Mouse (Mus musculus): ENCODE measurements around the gene Unc13b.
A peak's percentile ranks its signal among the peaks of the same experiment; 100 is the strongest.

Unc13b gene

GRCm38 (mm10) chr4:43231821-43232220 lies 173.1 kb downstream of the Unc13b start:
- no peak for DNase-seq (ENCODE audit: low spot score)

DNA sequence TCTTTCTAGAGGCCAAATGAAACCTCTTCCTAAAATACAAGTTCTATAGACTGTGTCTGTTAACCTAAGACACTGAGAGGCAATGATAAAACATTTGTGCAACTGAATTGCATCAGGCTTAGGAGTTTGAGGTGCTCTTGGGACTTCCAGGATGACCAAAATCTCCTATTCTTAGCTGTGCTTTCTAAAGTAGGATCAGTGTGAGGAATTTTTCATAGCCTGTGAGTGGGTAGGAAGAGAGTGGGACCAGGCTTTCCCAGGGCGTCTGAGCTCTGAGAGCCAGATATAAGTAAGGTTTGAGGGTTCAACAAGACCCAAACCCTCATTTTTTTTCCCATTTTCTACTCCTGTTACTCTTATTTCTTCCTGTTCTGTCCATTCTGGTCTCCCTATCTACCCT lies 174.2 kb downstream of the Unc13b start:
- no peak for DNase-seq (ENCODE audit: low spot score)

- no peak for DNase-seq (ENCODE audit: low spot score)
These were observed 174.7 kb downstream of the Unc13b start for GRCm38 (mm10) chr4:43233489-43233888.

- DNase-seq (ENCODE audit: low spot score), result no peak
These were observed 178.1 kb downstream of the Unc13b start for GRCm38 (mm10) chr4:43236898-43237297.

GRCm38 (mm10) chr4:43240716-43241115 lies 182.0 kb downstream of the Unc13b start:
- no peak for DNase-seq (ENCODE audit: low spot score)

DNA sequence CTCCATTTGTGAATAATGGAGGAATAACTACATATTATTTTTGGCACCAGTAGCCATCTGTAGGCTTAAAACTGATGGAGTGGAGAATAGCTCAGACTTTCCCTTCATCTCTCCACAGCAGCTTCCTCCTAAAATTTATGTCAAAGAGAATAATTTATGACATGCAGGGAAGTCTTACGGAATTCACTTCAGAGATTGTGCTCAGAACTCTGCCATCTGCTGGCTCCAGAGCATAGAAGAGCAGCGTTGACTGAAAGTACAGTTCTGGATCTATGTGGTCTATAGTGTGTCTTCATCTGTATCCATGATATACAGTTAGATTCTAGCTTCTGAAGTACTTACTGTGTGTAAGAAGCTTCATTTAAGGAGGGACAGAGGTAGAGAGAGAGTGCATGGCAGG lies 185.3 kb downstream of the Unc13b start:
- peak; percentile 24 for DNase-seq (ENCODE audit: low spot score)

DNA sequence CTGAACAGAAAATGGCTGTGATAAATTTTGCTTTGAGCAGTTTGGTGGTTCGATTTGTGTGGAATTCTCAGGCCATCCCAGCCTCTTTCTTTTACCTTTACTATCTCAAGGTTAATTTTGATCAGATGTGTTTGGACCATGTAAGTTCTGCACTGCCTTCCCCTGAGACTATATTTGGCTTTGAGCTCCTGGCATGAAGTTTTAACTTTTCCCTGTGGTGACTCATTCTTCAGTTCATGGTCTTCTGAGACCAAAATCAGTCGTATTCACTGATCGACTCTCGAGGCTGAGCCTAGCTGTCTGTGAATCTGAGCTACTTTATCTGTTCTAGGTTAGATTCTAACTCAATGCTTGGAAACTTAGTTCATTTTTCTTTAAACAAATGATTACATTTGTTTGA lies 187.0 kb downstream of the Unc13b start:
- no peak for DNase-seq (ENCODE audit: low spot score)

GRCm38 (mm10) chr4:43248026-43248425 lies 189.3 kb downstream of the Unc13b start:
- DNase-seq (ENCODE audit: low spot score), result peak; percentile 48

DNA sequence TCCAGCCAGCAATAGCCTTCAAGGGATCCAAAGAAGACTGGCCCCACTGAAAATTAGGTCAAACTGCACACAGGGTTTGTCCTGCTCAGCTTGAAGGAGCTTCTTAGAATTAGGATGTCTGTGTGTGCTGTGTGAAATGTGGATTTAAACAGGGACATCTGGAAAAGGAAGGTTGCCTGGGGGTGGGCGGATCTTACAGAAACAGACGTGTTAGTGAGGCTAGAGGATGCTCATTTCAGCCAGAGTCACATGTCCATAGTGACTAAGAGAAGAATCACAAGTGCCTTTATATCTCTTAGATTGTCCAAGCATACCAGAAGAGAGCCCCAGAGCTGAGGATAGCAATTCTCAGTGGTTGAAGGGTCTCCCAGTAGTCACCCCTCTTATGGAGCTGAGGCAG lies 190.2 kb downstream of the Unc13b start:
- no peak for DNase-seq (ENCODE audit: low spot score)

DNA sequence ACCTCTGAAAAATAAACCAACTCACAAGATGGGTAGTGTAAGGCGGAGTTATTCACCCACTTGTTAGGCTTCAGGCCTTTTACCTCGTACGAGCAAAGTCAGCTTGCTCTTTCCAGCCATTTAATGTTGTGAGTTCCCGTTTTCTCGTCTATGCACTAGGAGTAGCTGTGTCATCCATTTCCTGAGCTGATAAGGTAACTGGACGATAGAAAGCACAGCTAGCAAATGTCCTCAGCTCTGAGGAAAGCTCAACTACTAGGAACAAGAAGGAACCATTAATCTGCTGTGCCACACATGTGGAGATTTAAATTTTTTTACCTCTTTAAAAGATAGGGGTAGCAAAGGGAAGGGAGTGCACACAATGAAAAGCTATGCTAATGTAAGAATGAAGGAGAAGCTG lies 192.5 kb downstream of the Unc13b start:
- DNase-seq (ENCODE audit: low spot score), result no peak

GRCm38 (mm10) chr4:43257040-43257439 lies 198.3 kb downstream of the Unc13b start:
- DNase-seq (ENCODE audit: low spot score), result peak; percentile 27

- no peak for DNase-seq (ENCODE audit: low spot score)
These were observed 199.8 kb downstream of the Unc13b start for GRCm38 (mm10) chr4:43258556-43258955.

GRCm38 (mm10) chr4:43259435-43259834 lies 200.7 kb downstream of the Unc13b start:
- DNase-seq (ENCODE audit: low spot score), result no peak

- DNase-seq (ENCODE audit: low spot score), result no peak
These were observed 201.3 kb downstream of the Unc13b start for GRCm38 (mm10) chr4:43260096-43260495.

DNA sequence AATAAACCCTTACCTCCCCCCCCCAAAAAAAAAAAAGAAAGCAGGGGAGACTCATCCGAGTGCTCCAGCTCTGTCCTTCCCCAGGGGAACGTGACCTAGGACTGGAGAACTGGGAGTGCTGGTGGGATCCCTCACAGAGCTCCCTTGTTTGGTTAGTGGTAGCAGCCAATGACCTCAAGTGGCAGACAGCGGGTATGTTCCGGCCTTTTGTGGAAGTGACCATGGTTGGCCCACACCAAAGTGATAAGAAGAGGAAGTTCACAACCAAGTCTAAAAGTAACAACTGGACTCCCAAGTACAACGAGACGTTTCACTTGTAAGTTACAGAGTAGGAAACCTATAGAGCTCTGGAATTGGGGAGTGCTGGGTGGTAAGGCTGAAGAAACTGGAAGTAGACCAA lies 204.1 kb downstream of the Unc13b start:
- DNase-seq (ENCODE audit: low spot score), result no peak

DNA sequence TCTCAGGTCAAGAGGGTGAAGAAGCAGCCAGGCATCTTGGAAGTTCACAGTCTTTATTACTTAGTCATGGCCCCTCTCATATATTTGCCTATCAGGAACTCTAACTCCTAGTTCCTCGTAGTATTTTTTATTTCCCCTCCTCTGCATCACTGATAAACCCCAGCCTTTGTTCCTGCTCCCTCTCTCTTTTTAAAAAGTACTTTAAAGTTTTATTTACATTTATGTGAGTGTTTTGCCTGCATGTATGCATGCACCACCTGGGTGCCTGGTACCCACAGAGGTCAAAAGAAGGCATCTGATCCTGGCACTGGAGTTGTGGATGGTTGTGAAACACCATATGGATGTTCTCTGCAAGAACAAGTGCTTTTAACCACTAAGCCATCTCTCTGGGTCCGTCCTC lies 207.4 kb downstream of the Unc13b start:
- no peak for DNase-seq (ENCODE audit: low spot score)

DNA sequence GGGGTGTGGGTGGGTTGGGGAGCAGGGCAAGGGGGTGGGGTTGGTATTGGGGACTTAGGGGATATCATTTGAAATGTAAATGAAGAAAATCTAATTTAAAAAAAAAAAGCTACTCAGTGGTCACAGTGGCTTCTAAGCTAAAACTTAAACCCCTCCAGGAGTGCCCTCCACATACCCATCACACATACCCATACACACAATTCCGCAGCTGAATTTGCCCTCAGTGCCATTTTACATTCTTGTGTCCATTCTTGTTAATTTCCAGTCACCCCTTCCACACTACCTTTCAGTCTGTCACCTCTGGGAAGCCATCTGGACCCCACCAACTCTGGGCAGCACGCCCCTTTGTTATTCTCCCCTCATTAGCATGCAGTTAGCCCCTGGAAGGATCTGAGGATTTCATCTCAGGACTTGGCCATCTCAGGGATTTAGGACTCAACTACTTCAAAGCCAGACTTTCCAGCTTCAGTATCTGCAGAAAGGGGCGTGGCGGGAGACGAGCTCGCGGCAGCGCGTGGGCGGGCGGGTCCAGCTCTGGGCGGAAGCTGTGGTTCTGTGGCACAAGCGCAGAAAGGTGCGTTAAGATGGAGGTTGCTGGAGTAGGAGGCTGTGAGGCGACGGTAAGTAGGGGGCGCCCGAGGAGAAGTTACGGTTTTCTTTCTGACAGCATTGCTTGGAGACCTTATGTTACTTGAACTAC lies 208.0 kb downstream of the Unc13b start, which contains the start of gene Atp8b5:
TSS of gene Atp8b5 (plus strand) at position 537 of the 700 bp plus-strand sequence.
- DNase-seq (ENCODE audit: low spot score), result peak; percentile 88

GRCm38 (mm10) chr4:43267323-43267658 lies 208.5 kb downstream of the Unc13b start:
- no peak for DNase-seq (ENCODE audit: low spot score)

DNA sequence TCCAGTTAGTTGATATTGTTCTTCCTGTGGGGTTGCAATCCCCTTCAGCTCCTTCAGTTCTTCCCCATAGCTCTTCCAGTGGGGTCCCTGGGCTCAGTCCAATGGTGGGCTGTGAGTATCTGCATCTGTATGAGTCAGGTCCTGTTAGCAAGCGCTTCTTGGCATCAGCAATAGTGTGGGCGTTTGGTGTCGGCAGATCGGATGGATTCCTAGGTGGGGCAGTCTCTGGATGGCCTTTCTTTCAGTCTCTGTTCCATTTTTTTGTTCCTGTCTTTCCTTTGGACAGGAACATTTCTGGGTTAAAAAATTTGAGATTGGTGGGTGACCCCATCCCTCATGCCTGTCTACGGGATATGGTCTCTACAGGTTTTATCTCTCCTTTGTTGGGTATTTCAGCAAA lies 226.7 kb downstream of the Unc13b start:
- DNase-seq (ENCODE audit: low spot score), result no peak

GRCm38 (mm10) chr4:43287305-43287704 lies 228.6 kb downstream of the Unc13b start:
- DNase-seq (ENCODE audit: low spot score), result no peak

GRCm38 (mm10) chr4:43294001-43294400 lies 235.2 kb downstream of the Unc13b start:
- peak; percentile 49 for DNase-seq (ENCODE audit: low spot score)

- DNase-seq (ENCODE audit: low spot score), result peak; percentile 68
These were observed 251.1 kb downstream of the Unc13b start for GRCm38 (mm10) chr4:43309696-43310338.
